Mouse (Mus musculus) heart, adult 2 months (tissue): ENCODE measurements at regions not wholly inside any gene's neighbourhood (a gene's known extent, or its start where the extent isn't known, plus 50 kb on each side); places are given as distances from the start of the nearest gene placed in this dataset.

Experiments
- CTCF ChIP-seq: fragments of 200-600 bp; IDR thresholded peaks from 2 replicates; pipeline ENCODE4 v1.8.1; 2022; ENCODE audit warnings: antibody characterized with exemption, mild to moderate bottlenecking, moderate library complexity
- EP300 ChIP-seq: fragments of 200-500 bp; IDR thresholded peaks from 2 replicates; pipeline ENCODE4 v1.6.1; 2011; ENCODE audit warnings: low read depth, low read length, control low read depth; ENCODE audit not compliant: insufficient read depth

DNA sequence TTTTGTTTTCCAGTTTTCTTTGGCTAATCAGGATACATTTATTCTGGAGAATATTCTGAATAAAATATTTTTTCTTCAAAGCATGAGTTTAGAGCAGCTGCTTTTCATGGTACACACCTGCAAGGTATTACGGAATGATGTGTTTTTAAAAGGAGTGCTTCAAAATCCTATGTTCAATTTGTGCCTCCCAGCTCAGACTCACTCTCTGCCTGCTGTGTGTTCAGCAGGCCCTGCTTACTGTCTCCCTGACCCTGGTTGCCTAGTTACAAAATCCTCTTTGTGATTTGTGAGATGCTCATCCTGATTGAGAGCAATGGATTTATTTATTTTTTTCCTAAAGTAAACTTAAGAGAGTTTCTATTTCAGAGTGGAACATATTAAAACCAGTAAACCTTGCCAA is 115.7 kb downstream of the Pcdh18 start:
- TF ChIP-seq CTCF = no peak
- TF ChIP-seq EP300 = no peak
